Mouse (Mus musculus) naive thymus-derived CD4-positive, alpha-beta T cell, adult 2 months (primary cell): ENCODE results near the gene Med4.
"Not testable (repeated sequence)": the region's sequence is repeated elsewhere in the genome, so short reads cannot be mapped to it uniquely, and the experiment has no call there.

Source experiments
- DNase-seq: peaks from one replicate; pipeline ENCODE4 v3.0.0-alpha.2; 2011; ENCODE audit warnings: low read depth

The Med4 gene

GRCm38 (mm10) chr14:73501721-73502120 is 8.1 kb upstream of the Med4 start:
- DNase-seq, result no peak

DNA sequence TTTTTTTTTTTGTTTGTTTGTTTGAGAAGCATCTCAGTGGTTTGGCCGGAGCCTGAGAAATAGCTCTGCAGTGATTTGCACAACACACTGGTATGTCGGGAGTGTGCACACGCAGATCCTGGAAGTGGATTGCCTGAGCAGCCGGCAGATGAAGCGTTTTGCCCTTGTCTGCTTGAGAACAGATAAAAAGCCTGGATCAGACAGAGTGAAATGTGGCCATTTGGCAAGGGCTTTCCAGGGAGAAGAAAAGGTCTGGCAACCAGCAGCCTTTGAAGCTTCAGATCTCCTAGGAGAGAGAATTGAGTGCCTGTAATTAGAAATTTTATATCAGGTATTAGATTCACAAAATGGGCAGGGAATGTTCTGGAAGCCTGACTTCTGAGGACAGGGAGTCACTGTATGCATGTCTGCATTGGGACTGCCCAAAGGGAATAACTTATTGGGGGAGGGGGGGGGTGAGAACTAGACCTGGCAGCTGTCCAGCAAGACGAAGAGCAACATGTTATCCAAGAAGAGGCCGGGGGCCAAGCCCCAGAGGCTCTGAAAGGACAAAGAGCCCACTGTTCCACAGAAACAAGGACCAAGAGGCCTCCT is 7.1 kb upstream of the Med4 start:
- no peak for DNase-seq

- DNase-seq, result no peak
Measured at GRCm38 (mm10) chr14:73503237-73503933, 6.4 kb upstream of the Med4 start.

GRCm38 (mm10) chr14:73506283-73506682 is 3.5 kb upstream of the Med4 start:
- DNase-seq, result no peak

GRCm38 (mm10) chr14:73507200-73507599 is 2.6 kb upstream of the Med4 start:
- DNase-seq, result peak; percentile 75

DNA sequence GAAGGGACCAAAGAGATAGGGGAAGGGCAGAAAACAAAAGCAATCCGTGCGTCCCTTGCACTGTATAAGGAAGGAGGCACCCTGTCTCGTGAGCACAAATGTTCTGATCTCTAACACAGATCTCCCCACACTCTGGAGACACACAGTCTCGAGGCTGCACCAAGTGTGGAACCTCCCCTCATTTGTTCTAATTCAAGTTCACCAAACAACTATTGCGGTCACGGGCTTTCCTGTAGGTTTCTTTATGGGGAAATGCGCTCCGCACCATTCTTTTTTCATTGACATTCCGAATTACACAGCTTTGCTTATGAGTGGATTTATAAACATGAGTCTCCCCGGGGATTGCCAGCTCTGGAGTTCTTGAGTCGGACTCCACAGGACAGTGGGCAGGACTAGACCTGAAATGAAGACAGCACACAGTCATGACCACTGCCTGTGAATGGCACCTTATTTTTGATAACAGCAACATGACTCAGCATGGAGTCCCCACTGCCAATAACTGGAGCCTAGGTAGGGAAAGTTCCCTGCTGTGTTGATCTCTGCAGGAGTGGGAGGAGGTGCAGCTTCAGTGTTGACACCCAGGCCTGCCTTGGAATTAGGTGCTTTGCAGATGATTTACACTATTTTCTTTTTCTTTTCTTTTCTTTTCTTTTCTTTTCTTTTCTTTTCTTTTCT is 2.0 kb upstream of the Med4 start:
- peak; percentile 57 for DNase-seq

- peak; percentile 23 for DNase-seq
Measured at GRCm38 (mm10) chr14:73508630-73509395, 1.0 kb upstream of the Med4 start.

DNA sequence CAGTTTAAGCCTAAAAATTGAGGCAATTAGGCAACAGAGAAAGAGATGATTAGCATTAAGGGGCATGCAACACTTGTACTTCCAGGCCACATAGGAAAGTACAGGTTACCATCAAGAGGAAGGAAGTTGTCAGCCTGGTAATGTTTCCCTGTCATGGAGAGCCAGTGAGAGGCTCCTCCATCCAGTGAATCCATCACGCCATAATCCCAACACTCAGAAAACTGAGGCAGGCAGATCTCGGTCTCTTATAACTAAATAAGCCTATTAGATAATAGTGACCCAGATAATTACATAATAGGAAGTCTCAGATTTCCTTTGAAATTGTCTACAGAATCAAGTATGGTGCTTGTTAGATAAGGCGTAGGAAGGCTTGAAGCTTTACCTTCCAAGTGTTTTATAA is 14.3 kb downstream of the Med4 start:
- DNase-seq, result peak; percentile 16

- peak; percentile 98 for DNase-seq
Measured at GRCm38 (mm10) chr14:73524766-73525448, 15.1 kb downstream of the Med4 start, which contains the start of gene Sucla2. Sucla2 (plus strand) TSS chr14:73525319.

- DNase-seq, result not testable (repeated sequence)
Measured at GRCm38 (mm10) chr14:73528661-73529060, 18.8 kb downstream of the Med4 start.

- DNase-seq, result no peak
Measured at GRCm38 (mm10) chr14:73533755-73534465, 24.1 kb downstream of the Med4 start.

DNA sequence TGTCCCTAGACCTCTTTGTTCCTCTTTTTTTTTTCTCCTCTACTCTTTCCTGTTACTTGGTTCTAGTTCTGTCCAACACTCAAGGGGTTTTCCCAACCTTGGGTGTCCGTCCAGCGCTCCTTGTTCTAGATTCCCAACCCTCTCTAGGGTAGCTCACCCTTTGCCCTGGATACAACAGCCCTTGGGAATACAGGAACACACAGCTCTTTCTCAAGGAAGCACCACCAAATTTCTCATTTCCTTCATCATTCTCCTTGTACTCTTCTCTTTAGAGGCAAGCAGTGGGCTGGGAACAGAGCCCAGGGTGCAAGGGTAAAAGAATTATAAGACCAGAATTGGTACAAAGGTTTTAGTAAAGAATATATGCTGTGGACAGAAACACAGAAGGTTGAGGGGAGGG is 25.8 kb downstream of the Med4 start:
- no peak for DNase-seq

DNA sequence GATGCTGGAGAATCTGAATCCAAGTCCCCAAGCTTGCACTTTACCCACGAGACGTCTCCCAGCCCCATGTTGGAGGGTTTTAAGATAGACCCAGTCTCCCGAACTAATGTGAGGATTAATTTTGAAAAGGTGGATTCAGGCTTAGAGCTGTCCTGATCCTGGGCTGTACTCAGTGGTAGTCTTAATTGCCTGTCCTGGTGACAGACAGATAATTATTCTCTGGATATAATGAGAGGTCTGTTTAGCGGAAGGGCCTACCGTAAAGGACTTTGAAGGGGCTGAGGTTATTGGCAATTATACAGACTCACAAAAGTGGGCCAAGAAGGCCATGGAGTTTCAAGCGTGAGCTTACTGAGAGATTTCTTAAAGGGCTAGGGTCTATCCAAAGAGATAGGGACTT is 34.0 kb downstream of the Med4 start:
- DNase-seq, result no peak

DNA sequence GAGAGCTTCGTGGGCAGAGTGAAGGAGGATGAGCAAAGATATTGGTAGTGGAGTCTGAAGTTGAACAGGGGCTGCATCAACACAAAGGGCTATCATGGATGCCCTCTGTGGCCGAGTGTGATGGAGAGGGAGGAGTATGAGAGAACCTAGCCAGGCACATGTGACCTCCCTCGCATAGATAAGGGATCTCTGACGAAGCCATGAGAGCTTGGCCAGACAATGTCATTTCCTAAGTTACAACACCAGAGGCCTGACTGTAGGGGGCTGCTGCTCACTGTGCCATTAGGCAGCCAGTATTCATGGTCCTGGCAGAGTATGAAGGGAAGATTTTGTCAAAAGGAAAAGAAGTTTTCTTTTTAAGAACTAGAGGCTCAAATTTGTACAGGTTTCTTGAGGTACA is 37.2 kb downstream of the Med4 start:
- DNase-seq, result no peak

DNA sequence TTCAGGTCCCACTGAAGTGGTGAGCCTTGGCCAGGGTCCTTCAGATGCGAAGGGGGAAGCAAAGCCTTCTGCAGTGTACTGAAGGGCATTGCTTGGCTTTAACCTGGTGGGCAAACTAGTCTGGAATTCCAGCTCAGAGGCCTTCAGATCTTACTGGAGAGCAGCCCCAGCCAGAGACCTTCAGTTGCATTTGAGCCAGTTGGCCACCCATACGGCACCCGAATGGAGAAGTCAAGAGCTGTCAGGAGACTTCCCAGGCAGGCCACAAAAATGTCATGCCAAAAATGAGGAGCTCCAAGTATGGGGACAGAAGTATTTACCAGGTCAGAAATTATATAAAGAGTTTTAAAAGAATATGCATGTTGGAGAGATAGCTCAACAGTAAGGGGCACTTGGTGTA is 38.2 kb downstream of the Med4 start, which contains the start of gene Nudt15:
TSS of gene Nudt15 (minus strand) at position 192 of the 400 bp plus-strand sequence.
- no peak for DNase-seq

DNA sequence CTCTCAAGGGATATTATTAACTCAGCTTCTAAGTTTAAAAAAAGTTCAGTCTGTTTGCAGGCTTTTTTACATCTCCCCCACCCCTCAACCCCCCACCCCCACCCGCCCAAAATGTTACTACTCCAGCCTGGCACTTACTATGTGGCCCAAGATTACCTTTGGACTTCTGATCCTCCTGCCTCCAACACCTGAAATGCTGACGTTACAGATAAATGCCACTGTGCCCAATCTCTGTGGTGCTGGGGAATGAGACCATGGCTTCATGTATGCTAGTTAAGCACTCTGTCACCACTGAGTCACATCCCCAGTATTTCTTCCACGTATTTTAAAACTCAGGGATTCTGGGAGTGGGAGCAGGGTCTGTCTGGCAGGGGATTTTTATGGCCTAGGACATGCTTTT is 40.5 kb downstream of the Med4 start:
- no peak for DNase-seq

- DNase-seq, result no peak
Measured at GRCm38 (mm10) chr14:73550732-73551131, 40.9 kb downstream of the Med4 start.

DNA sequence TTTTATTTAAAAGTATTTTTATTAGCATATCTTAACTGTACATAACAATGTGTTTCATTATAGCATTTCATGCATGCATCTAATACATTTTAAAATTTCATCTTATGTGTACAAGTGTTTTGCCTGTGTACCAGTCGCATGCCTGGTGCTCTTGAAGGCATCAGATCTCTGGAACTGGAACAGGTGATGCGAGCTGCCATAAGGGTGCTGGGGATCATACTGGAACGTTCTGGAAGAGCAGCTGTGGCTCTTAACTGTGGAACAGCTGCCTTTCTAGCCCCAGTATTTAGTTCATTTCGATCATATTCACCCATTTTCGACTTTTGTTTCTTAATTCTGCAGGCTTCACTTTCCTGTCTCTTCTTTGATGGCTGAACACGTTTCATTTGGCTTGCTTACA is 41.3 kb downstream of the Med4 start:
- no peak for DNase-seq

GRCm38 (mm10) chr14:73552341-73553121 is 42.7 kb downstream of the Med4 start:
- DNase-seq, result peak; percentile 93

GRCm38 (mm10) chr14:73553122-73553696 is 43.4 kb downstream of the Med4 start:
- DNase-seq, result no peak
